Mouse (Mus musculus) ES-E14 (cell line): ENCODE data around the gene Fbl.
A peak's percentile ranks its signal among the peaks of the same experiment; 100 is the strongest.

ENCODE experiments used
- HCFC1 ChIP-seq: IDR thresholded peaks from 2 replicates; pipeline ENCODE4 v1.6.1; 2012; ENCODE audit warnings: low read length, inconsistent platforms, borderline replicate concordance; ENCODE audit not compliant: insufficient read depth
- MAFK ChIP-seq: IDR thresholded peaks from 2 replicates; pipeline ENCODE4 v1.6.1; 2014; ENCODE audit warnings: mild to moderate bottlenecking, low read depth, low read length, inconsistent platforms; ENCODE audit not compliant: insufficient read depth
- ZC3H11A ChIP-seq: IDR thresholded peaks from 2 replicates; pipeline ENCODE4 v1.6.1; 2012; ENCODE audit warnings: low read depth, mild to moderate bottlenecking, inconsistent platforms, low read length, borderline replicate concordance

- TF ChIP-seq MAFK (no peak), HCFC1 (peak; percentile 13; the same call in 1 of the 2 replicates), ZC3H11A (no peak)
Observed at GRCm38 (mm10) chr7:28179741-28180377, 10.3 kb downstream of the Fbl start.
